Mouse (Mus musculus): ENCODE measurements at regions not wholly inside any gene's neighbourhood (a gene's known extent, or its start where the extent isn't known, plus 50 kb on each side); places are given as distances from the start of the nearest gene placed in this dataset.
A peak's percentile ranks its signal among the peaks of the same experiment; 100 is the strongest.
"Not testable (repeated sequence)": the region's sequence is repeated elsewhere in the genome, so short reads cannot be mapped to it uniquely, and the experiment has no call there.

- not testable (repeated sequence) for H3K9ac ChIP-seq (ENCODE audit: low read depth, low read length, severe bottlenecking)
Measured at GRCm38 (mm10) chr14:19217916-19218315, 200.8 kb downstream of the Gm21738 start.

GRCm38 (mm10) chr14:19208507-19208906 is 210.2 kb downstream of the Gm21738 start:
- H3K36me3 ChIP-seq (ENCODE audit: control insufficient read depth, insufficient read depth, low read length): no peaks in the 10 kb centered on the region
- H3K4me1 ChIP-seq (ENCODE audit: control insufficient read depth, insufficient read depth, low read length): no peaks in the 10 kb centered on the region
- no peak overlapping the region for H3K4me2 ChIP-seq (replicated peaks; ENCODE audit: low read depth, low read length, severe bottlenecking)
- H3K27ac ChIP-seq (replicated peaks; ENCODE audit: low read depth, low read length): no peak overlapping the region
- TF ChIP-seq POLR2A (IDR thresholded peaks at IDR 0.05; ENCODE audit: borderline replicate concordance, extremely low read depth, insufficient read depth, insufficient read length): no peak
- H3K4me3 ChIP-seq (replicated peaks; ENCODE audit: low read length): no peak overlapping the region
- H3K27me3 ChIP-seq (ENCODE audit: control insufficient read depth, insufficient read depth, low read length): no peaks in the 10 kb centered on the region
- ATAC-seq (ENCODE audit: low FRiP score, low read depth) (no peak), DNase-seq (ENCODE audit: low spot score) (no peak)
- no peaks in the 10 kb centered on the region for H3K9me3 ChIP-seq (ENCODE audit: control insufficient read depth, low read length)
- 48% methylated on average over 4 of the region's 4 CpGs for WGBS
- H3K9ac ChIP-seq (ENCODE audit: low read depth, low read length, severe bottlenecking): no peak overlapping the region

More at GRCm38 (mm10) chr14:19217916-19218315, 200.8 kb downstream of the Gm21738 start:
- H3K4me1 ChIP-seq (ENCODE audit: control insufficient read depth, insufficient read depth, low read length); H3K4me2 ChIP-seq (replicated peaks; ENCODE audit: low read depth, low read length, severe bottlenecking); H3K9me3 ChIP-seq (ENCODE audit: control insufficient read depth, low read length); H3K27ac ChIP-seq (replicated peaks; ENCODE audit: low read depth, low read length); ATAC-seq (ENCODE audit: low FRiP score, low read depth); H3K36me3 ChIP-seq (ENCODE audit: control insufficient read depth, insufficient read depth, low read length); H3K4me3 ChIP-seq (replicated peaks; ENCODE audit: low read length); DNase-seq (ENCODE audit: low spot score); H3K27me3 ChIP-seq (ENCODE audit: control insufficient read depth, insufficient read depth, low read length): not testable (repeated sequence)
- 73% methylated on average over 5 of the region's 5 CpGs for WGBS

DNA sequence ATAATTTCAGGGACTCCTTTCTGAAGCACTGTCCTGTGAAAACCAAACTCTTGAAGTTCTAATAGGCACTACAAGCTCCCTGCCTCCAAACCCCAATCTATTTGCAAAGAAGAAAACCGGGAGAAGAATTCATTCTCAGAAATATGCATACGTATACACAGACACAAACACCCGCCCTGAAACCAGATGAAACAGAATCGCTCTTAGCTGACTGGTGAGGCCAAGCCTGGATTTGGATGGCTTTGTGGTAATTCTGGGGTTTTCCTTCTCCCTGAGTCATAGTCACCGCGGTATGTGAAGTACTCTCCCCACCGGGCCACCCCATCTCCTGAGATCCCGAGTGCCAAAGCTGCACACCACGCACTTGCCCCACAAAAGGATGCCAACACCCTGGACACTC is 238.5 kb downstream of the Gm21738 start:
- not testable (repeated sequence) for H3K9ac ChIP-seq (ENCODE audit: low read depth, low read length, severe bottlenecking); H3K27ac ChIP-seq (replicated peaks; ENCODE audit: low read depth, low read length); H3K9me3 ChIP-seq (ENCODE audit: control insufficient read depth, low read length); H3K4me1 ChIP-seq (ENCODE audit: control insufficient read depth, insufficient read depth, low read length); H3K4me3 ChIP-seq (replicated peaks; ENCODE audit: low read length); H3K27me3 ChIP-seq (ENCODE audit: control insufficient read depth, insufficient read depth, low read length); H3K36me3 ChIP-seq (ENCODE audit: control insufficient read depth, insufficient read depth, low read length); ATAC-seq (ENCODE audit: low FRiP score, low read depth); DNase-seq (ENCODE audit: low spot score); H3K4me2 ChIP-seq (replicated peaks; ENCODE audit: low read depth, low read length, severe bottlenecking)
- 66% methylated on average over 9 of the region's 9 CpGs for WGBS

GRCm38 (mm10) chr14:19178060-19178459 is 240.7 kb downstream of the Gm21738 start:
- H3K4me3 ChIP-seq (replicated peaks; ENCODE audit: low read length); H3K36me3 ChIP-seq (ENCODE audit: control insufficient read depth, insufficient read depth, low read length); DNase-seq (ENCODE audit: low spot score); H3K27ac ChIP-seq (replicated peaks; ENCODE audit: low read depth, low read length); H3K9ac ChIP-seq (ENCODE audit: low read depth, low read length, severe bottlenecking); H3K4me2 ChIP-seq (replicated peaks; ENCODE audit: low read depth, low read length, severe bottlenecking); H3K27me3 ChIP-seq (ENCODE audit: control insufficient read depth, insufficient read depth, low read length); H3K4me1 ChIP-seq (ENCODE audit: control insufficient read depth, insufficient read depth, low read length); H3K9me3 ChIP-seq (ENCODE audit: control insufficient read depth, low read length); ATAC-seq (ENCODE audit: low FRiP score, low read depth): not testable (repeated sequence)
- 66% methylated on average over 3 of the region's 3 CpGs for WGBS

DNA sequence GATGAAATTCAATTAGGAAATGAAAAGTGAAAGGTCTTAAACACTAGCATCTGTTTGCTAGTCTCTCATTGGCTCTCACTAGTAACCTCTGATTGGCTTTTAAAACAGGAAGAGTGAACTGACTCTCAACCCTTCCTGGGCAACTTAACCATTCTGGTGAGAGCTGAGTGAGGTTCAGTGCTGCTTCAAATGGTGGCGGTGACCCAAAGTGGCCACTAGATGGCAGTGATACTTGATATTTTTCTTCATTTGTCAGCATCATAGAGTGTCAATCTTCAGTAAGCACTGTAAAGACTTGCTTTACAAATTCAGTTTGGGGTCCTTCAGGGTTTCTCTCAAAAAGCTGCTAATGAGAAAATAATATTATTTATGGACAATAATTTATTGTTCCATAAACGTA is 243.4 kb downstream of the Gm21738 start:
- H3K9ac ChIP-seq (ENCODE audit: low read depth, low read length, severe bottlenecking): no peak overlapping the region
- DNase-seq (ENCODE audit: low spot score) (peak; percentile 29), ATAC-seq (ENCODE audit: low FRiP score, low read depth) (no peak)
- no peaks in the 10 kb centered on the region for H3K9me3 ChIP-seq (ENCODE audit: control insufficient read depth, low read length)
- no peak overlapping the region for H3K4me2 ChIP-seq (replicated peaks; ENCODE audit: low read depth, low read length, severe bottlenecking)
- no peaks in the 10 kb centered on the region for H3K27me3 ChIP-seq (ENCODE audit: control insufficient read depth, insufficient read depth, low read length)
- 10% methylated on average over 2 of the region's 2 CpGs for WGBS
- H3K4me3 ChIP-seq (replicated peaks; ENCODE audit: low read length): no peak overlapping the region
- H3K36me3 ChIP-seq (ENCODE audit: control insufficient read depth, insufficient read depth, low read length): no peaks in the 10 kb centered on the region
- no peaks in the 10 kb centered on the region for H3K4me1 ChIP-seq (ENCODE audit: control insufficient read depth, insufficient read depth, low read length)
- H3K27ac ChIP-seq (replicated peaks; ENCODE audit: low read depth, low read length): no peak overlapping the region
- TF ChIP-seq POLR2A (IDR thresholded peaks at IDR 0.05; ENCODE audit: borderline replicate concordance, extremely low read depth, insufficient read depth, insufficient read length): no peak

DNA sequence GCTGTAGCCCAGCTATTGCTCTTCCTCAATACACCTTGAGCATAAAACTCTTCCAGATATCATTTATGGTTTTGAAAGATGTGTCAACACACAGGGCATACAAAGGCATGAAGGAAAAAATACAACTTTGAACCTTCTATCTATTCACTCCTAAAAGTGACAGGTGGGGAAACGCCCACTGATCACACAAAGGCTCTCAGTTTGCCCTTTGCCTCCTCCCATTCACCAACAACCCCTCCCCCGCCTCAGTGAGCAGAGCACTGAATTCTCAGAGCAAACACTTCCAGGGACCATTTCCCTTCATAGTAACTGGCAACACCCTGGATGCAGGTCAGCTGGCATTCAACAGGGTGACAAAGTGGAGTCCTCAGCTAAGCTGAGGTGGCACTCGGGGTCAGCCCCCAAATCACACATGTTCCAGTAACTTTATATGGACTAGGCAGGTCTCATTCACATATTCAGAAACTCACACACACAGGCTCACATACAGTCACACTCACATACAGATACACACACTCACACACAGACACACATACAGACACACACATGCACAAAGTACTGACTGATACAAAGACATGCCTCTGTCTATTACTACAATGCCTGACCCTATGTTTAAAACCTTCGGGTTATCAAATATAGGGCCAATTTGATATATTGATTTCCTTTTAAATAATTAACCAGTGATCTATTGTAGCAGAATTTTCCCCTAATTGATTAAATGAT is 248.3 kb downstream of the Gm21738 start:
- H3K4me1 ChIP-seq (ENCODE audit: control insufficient read depth, insufficient read depth, low read length); DNase-seq (ENCODE audit: low spot score); H3K27ac ChIP-seq (replicated peaks; ENCODE audit: low read depth, low read length); ATAC-seq (ENCODE audit: low FRiP score, low read depth); H3K4me3 ChIP-seq (replicated peaks; ENCODE audit: low read length); H3K9ac ChIP-seq (ENCODE audit: low read depth, low read length, severe bottlenecking); H3K36me3 ChIP-seq (ENCODE audit: control insufficient read depth, insufficient read depth, low read length); H3K4me2 ChIP-seq (replicated peaks; ENCODE audit: low read depth, low read length, severe bottlenecking); H3K27me3 ChIP-seq (ENCODE audit: control insufficient read depth, insufficient read depth, low read length); H3K9me3 ChIP-seq (ENCODE audit: control insufficient read depth, low read length): not testable (repeated sequence)
- 67% methylated on average over 4 of the region's 4 CpGs for WGBS
